Mouse (Mus musculus): Measurements from ENCODE around the gene Pnpla3. TPM values are rescaled to one million over a fixed set of nuclear protein-coding genes. Genes with fewer than 3 reads are reported as not detected.

Pnpla3 gene
- total and polyA plus RNA-seq, 2 experiments: 2.6 to 10.6 TPM

DNA sequence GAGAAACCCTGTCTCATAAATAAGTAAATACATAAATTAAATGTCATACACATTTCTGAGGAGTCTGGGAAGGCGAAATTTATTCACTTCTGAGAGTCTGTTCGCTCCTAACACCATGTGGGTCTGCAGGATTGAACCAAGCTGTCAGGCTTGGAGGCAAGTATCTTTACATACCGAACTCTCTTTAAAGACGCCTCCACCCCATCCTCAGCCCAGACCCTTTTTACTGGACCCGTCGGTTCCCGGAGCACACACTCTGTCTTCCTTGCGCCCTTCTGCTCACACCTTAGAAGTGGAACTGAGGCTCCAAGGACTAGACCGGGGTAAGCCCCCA lies 24.1 kb downstream of the Pnpla3 start:
- 4% methylated on average over 9 of the region's 9 CpGs for WGBS
- H3K4me3 ChIP-seq (ENCODE audit: insufficient read depth, low read depth, low read length): peak overlapping the region; percentile 83
- H3K9ac ChIP-seq (ENCODE audit: low read depth, low read length): peak overlapping the region; percentile 89
- no peak for TF ChIP-seq CTCF (IDR thresholded peaks at IDR 0.05; ENCODE audit: low read depth, low read length)
- TF ChIP-seq POLR2A (IDR thresholded peaks at IDR 0.05; ENCODE audit: extremely low read depth, insufficient read depth, low read length): no peak
- H3K27me3 ChIP-seq (ENCODE audit: control insufficient read depth, insufficient read depth, low read length): no peaks in the 10 kb centered on the region
- peak overlapping the region; percentile 70 for H3K27ac ChIP-seq (replicated peaks; ENCODE audit: insufficient read depth, low read depth, low read length)
- H3K79me2 ChIP-seq (ENCODE audit: control insufficient read depth, insufficient read depth, low read length): no peaks in the 10 kb centered on the region
- DNase-seq (ENCODE audit: extremely low read depth, low read depth, low spot score): no peak
- peaks cover 15% of the 10 kb centered on the region for H3K4me1 ChIP-seq (ENCODE audit: control insufficient read depth, insufficient read depth, low read length)
- peaks cover 7% of the 10 kb centered on the region; the same call in 1 of the 2 replicates for H3K36me3 ChIP-seq (ENCODE audit: control insufficient read depth, insufficient read depth, low read length)

GRCm38 (mm10) chr15:84192058-84192791 lies 24.6 kb downstream of the Pnpla3 start, which contains the start of gene Samm50:
Samm50 (plus strand) TSS chr15:84192241.
- peak within 1 kb of the TSS; percentile 97 for H3K9ac ChIP-seq (ENCODE audit: low read depth, low read length)
- TF ChIP-seq CTCF (IDR thresholded peaks at IDR 0.05; ENCODE audit: low read depth, low read length) (0 out of 2 replicates have a peak, but pooled peaks have one; percentile 22), POLR2A (IDR thresholded peaks at IDR 0.05; ENCODE audit: extremely low read depth, insufficient read depth, low read length) (peak; percentile 70)
- WGBS: 4% methylated on average over 48 of the region's 48 CpGs
- peaks cover 19% of the 10 kb centered on the region for H3K4me1 ChIP-seq (ENCODE audit: control insufficient read depth, insufficient read depth, low read length)
- H3K27me3 ChIP-seq (ENCODE audit: control insufficient read depth, insufficient read depth, low read length): no peaks in the 10 kb centered on the region
- DNase-seq (ENCODE audit: extremely low read depth, low read depth, low spot score): peak; percentile 88
- no peaks in the 10 kb centered on the region for H3K79me2 ChIP-seq (ENCODE audit: control insufficient read depth, insufficient read depth, low read length)
- peak within 1 kb of the TSS; percentile 88 for H3K27ac ChIP-seq (replicated peaks; ENCODE audit: insufficient read depth, low read depth, low read length)
- peak within 1 kb of the TSS; percentile 83 for H3K4me3 ChIP-seq (ENCODE audit: insufficient read depth, low read depth, low read length)
- peaks cover 7% of the 10 kb centered on the region; the same call in 1 of the 2 replicates for H3K36me3 ChIP-seq (ENCODE audit: control insufficient read depth, insufficient read depth, low read length)

- Histone ChIP-seq H3K4me1 (ENCODE audit: control insufficient read depth, insufficient read depth, low read length) (peaks cover 26% of the 10 kb centered on the region), H3K27me3 (ENCODE audit: control insufficient read depth, insufficient read depth, low read length) (no peaks in the 10 kb centered on the region), H3K9ac (ENCODE audit: low read depth, low read length) (no peak overlapping the region), H3K27ac (replicated peaks; ENCODE audit: insufficient read depth, low read depth, low read length) (peak overlapping the region; percentile 83), H3K79me2 (ENCODE audit: control insufficient read depth, insufficient read depth, low read length) (no peaks in the 10 kb centered on the region), H3K36me3 (ENCODE audit: control insufficient read depth, insufficient read depth, low read length) (peaks cover 27% of the 10 kb centered on the region), H3K4me3 (ENCODE audit: insufficient read depth, low read depth, low read length) (no peak overlapping the region)
- 18% methylated on average over 8 of the region's 8 CpGs for WGBS
- peak; percentile 96 for DNase-seq (ENCODE audit: extremely low read depth, low read depth, low spot score)
- TF ChIP-seq POLR2A (IDR thresholded peaks at IDR 0.05; ENCODE audit: extremely low read depth, insufficient read depth, low read length) (no peak), CTCF (IDR thresholded peaks at IDR 0.05; ENCODE audit: low read depth, low read length) (no peak)
Observed at GRCm38 (mm10) chr15:84196486-84197165, 29.0 kb downstream of the Pnpla3 start.

GRCm38 (mm10) chr15:84207327-84207726 lies 39.7 kb downstream of the Pnpla3 start:
- 90% methylated on average over 4 of the region's 4 CpGs for WGBS
- Histone ChIP-seq H3K4me1 (ENCODE audit: control insufficient read depth, insufficient read depth, low read length) (no peaks in the 10 kb centered on the region), H3K4me3 (ENCODE audit: insufficient read depth, low read depth, low read length) (no peak overlapping the region), H3K9ac (ENCODE audit: low read depth, low read length) (no peak overlapping the region), H3K27ac (replicated peaks; ENCODE audit: insufficient read depth, low read depth, low read length) (no peak overlapping the region), H3K79me2 (ENCODE audit: control insufficient read depth, insufficient read depth, low read length) (no peaks in the 10 kb centered on the region), H3K27me3 (ENCODE audit: control insufficient read depth, insufficient read depth, low read length) (no peaks in the 10 kb centered on the region), H3K36me3 (ENCODE audit: control insufficient read depth, insufficient read depth, low read length) (peaks cover 22% of the 10 kb centered on the region)
- TF ChIP-seq CTCF (IDR thresholded peaks at IDR 0.05; ENCODE audit: low read depth, low read length): no peak
- TF ChIP-seq POLR2A (IDR thresholded peaks at IDR 0.05; ENCODE audit: extremely low read depth, insufficient read depth, low read length): no peak
- DNase-seq (ENCODE audit: extremely low read depth, low read depth, low spot score): no peak

- H3K9ac ChIP-seq (ENCODE audit: low read depth, low read length): no peak overlapping the region
Observed at GRCm38 (mm10) chr15:84209517-84210412, 42.1 kb downstream of the Pnpla3 start.

More at GRCm38 (mm10) chr15:84209517-84210412, 42.1 kb downstream of the Pnpla3 start:
- TF ChIP-seq POLR2A (IDR thresholded peaks at IDR 0.05; ENCODE audit: extremely low read depth, insufficient read depth, low read length): no peak
- TF ChIP-seq CTCF (IDR thresholded peaks at IDR 0.05; ENCODE audit: low read depth, low read length): no peak
- Histone ChIP-seq H3K27ac (replicated peaks; ENCODE audit: insufficient read depth, low read depth, low read length) (peak overlapping the region; percentile 30; the same call in 1 of the 2 replicates), H3K36me3 (ENCODE audit: control insufficient read depth, insufficient read depth, low read length) (peaks cover 20% of the 10 kb centered on the region), H3K79me2 (ENCODE audit: control insufficient read depth, insufficient read depth, low read length) (no peaks in the 10 kb centered on the region), H3K4me3 (ENCODE audit: insufficient read depth, low read depth, low read length) (no peak overlapping the region), H3K4me1 (ENCODE audit: control insufficient read depth, insufficient read depth, low read length) (no peaks in the 10 kb centered on the region), H3K27me3 (ENCODE audit: control insufficient read depth, insufficient read depth, low read length) (no peaks in the 10 kb centered on the region)
- 73% methylated on average over 11 of the region's 11 CpGs for WGBS
- no peak for DNase-seq (ENCODE audit: extremely low read depth, low read depth, low spot score)

All from liver, adult 2 months (tissue).